Mouse (Mus musculus) spleen, adult 2 months (tissue): ENCODE measurements around the gene Setd4. TPM values are rescaled to one million over a fixed set of nuclear protein-coding genes. Genes with fewer than 3 reads are reported as not detected.

Experiments used
- DNase-seq, 2 experiments: peaks; one replicate each; pipeline versions ENCODE4 v3.0.0 to v3.0.0-alpha.2; 2012 to 2021; ENCODE audit warnings: low spot score in 2 of 2, low read depth in 1 of 2
- H3K27ac ChIP-seq: fragments of 200-500 bp; 2 replicates; pipeline ENCODE4 v1.5.1; 2012; ENCODE audit warnings: low read length, inconsistent platforms; ENCODE audit not compliant: insufficient read depth
- H3K27me3 ChIP-seq: fragments of 200-500 bp; 2 replicates; pipeline ENCODE4 v1.6.1; 2012; ENCODE audit warnings: mild to moderate bottlenecking, moderate library complexity, low read length, inconsistent platforms; ENCODE audit not compliant: control insufficient read depth, insufficient read depth
- H3K36me3 ChIP-seq: fragments of 200-500 bp; 2 replicates; pipeline ENCODE4 v1.6.1; 2012; ENCODE audit warnings: mild to moderate bottlenecking, low read length, inconsistent platforms; ENCODE audit not compliant: control insufficient read depth, insufficient read depth
- H3K4me1 ChIP-seq: fragments of 200-500 bp; 2 replicates; pipeline ENCODE4 v1.6.1; 2011; ENCODE audit warnings: inconsistent platforms; ENCODE audit not compliant: control insufficient read depth, insufficient read depth, insufficient read length
- H3K4me3 ChIP-seq: fragments of 200-500 bp; 2 replicates; pipeline ENCODE4 v1.5.1; 2011; ENCODE audit warnings: mild to moderate bottlenecking, inconsistent platforms; ENCODE audit not compliant: insufficient read depth, insufficient read length; ENCODE audit errors: extremely low read depth
- CTCF ChIP-seq: fragments of 200-500 bp; IDR thresholded peaks from 2 replicates; pipeline ENCODE4 v1.5.1; 2011; ENCODE audit warnings: mild to moderate bottlenecking, inconsistent platforms; ENCODE audit not compliant: insufficient read depth, insufficient read length, insufficient replicate concordance; ENCODE audit errors: extremely low read depth
- POLR2A ChIP-seq: fragments of 200-500 bp; IDR thresholded peaks from 2 replicates; pipeline ENCODE4 v1.6.1; 2011; ENCODE audit warnings: low read depth, low read length, inconsistent platforms
- WGBS: fragments of 180-500 bp; shearing (Covaris S2); methylation state at CpG from one replicate; pipeline ENCODE4 v1.1.7; 2018; 5-methylcytosine and 5-hydroxymethylcytosine counted together
- polyA plus RNA-seq: library from polyadenylated mRNA; depleted of rRNA; stranded (reverse); fragments of >200 nt; gene quantifications from 2 replicates; pipeline ENCODE4 v1.2.3, GENCODE M21; 2012; rRNA removed

The Setd4 gene
- polyA plus RNA-seq, 1 experiment: 10.2 TPM

DNA sequence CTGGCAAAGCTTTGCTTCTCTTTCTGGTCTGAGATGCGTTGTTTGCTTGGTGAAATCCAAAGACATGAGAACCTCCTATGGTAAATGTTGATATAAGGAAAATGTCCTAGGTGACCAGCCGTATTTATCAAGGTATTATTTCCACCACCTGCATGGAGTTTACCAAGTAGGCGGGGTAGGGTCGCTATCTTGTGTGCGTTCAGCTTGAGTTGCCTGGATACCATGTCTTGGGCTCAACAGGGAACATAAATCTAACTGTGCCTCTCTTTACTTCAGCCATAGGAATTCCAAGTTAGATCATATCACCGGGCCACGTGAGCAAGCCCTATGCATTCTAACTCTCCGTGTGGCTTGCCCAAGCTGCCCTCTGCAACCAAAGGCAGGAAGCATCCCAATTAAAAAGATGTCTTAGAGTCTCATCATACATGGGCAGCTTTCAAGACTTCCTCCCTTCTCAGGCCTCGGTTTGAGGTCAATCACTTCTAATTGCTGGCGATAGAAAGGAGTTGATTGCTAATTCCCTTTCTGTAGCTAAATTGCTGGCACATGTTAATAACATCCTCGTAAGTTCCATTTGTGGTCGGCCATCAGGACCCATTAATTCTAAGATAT, 57.4 kb downstream of the Setd4 start:
- Histone ChIP-seq H3K4me3 (no peak overlapping the region), H3K36me3 (no peaks in the 10 kb centered on the region), H3K4me1 (no peaks in the 10 kb centered on the region), H3K27ac (no peak overlapping the region), H3K27me3 (no peaks in the 10 kb centered on the region)
- TF ChIP-seq POLR2A: no peak
- no peak for TF ChIP-seq CTCF
- DNase-seq: no peak
- WGBS: 77% methylated on average over 12 of the region's 12 CpGs

DNA sequence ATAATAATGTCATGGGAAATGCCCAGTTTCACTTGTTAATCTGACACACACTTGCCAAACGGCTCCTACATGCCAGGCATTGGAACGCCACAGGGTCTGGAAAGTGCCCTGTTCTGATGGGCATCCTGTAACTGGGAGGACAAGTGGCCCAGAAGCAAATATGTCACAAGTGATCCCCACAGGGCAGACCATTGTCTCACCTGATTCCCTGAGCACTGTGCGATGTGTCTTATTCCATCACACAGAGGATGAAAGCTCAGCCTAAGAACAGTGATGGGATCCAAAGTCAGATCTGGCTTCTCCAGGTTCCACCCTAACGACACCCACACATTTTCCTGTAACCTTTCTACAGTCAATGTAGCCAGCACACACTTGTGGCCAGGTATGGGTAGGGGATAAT, 58.9 kb downstream of the Setd4 start:
- 93% methylated on average over 4 of the region's 4 CpGs for WGBS
- TF ChIP-seq POLR2A (no peak), CTCF (no peak)
- no peak for DNase-seq
- Histone ChIP-seq H3K36me3 (no peaks in the 10 kb centered on the region), H3K27me3 (no peaks in the 10 kb centered on the region), H3K27ac (no peak overlapping the region), H3K4me3 (no peak overlapping the region), H3K4me1 (no peaks in the 10 kb centered on the region)

DNA sequence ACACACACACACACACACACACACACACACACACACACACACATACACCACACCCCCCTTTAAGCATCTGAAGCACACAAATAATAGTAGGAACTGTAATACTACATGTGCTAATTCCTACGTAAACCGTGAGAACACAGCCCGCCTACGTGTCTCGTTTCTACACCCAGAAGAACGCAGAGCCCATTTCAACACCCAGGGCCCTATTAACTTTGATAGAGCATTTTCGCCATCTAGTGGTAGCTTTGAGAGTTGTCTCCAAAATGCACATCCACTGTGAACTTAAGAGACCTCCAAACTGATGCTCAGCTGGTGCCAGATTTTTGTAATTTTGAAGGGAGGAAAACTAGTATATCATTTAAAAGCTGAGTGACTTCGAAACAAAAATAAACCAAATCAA, 60.2 kb downstream of the Setd4 start:
- H3K36me3 ChIP-seq: no peaks in the 10 kb centered on the region
- no peak overlapping the region for H3K4me3 ChIP-seq
- TF ChIP-seq CTCF: peak; percentile 45; the same call in 1 of the 2 replicates
- TF ChIP-seq POLR2A: no peak
- 3% methylated on average over 8 of the region's 8 CpGs for WGBS
- H3K27me3 ChIP-seq: no peaks in the 10 kb centered on the region
- DNase-seq: peak; percentile 25 to 44
- no peaks in the 10 kb centered on the region for H3K4me1 ChIP-seq
- H3K27ac ChIP-seq: no peak overlapping the region

DNA sequence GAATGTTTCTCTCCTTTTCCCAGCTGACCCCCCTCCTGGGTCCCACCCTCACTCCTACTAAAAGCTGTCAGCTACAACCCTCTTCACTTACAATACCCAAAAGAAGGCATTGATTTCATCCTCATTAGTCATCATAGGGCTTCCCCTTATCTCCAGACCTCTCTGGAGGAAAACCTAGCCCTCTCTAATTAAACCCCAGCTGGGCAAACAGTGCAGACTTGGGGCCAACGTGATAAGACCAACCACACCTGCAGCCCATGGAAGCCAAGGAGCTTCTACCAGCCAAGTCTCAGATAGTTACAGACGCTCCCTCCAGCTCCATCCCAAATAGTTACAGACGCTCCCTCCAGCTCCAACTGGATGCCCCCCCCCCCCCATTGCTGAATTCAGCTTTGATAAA, 64.0 kb downstream of the Setd4 start:
- TF ChIP-seq POLR2A: no peak
- TF ChIP-seq CTCF: no peak
- Histone ChIP-seq H3K27ac (no peak overlapping the region), H3K4me1 (no peaks in the 10 kb centered on the region), H3K4me3 (no peak overlapping the region), H3K27me3 (no peaks in the 10 kb centered on the region), H3K36me3 (no peaks in the 10 kb centered on the region)
- WGBS: 70% methylated on average over 3 of the region's 3 CpGs
- no peak for DNase-seq

DNA sequence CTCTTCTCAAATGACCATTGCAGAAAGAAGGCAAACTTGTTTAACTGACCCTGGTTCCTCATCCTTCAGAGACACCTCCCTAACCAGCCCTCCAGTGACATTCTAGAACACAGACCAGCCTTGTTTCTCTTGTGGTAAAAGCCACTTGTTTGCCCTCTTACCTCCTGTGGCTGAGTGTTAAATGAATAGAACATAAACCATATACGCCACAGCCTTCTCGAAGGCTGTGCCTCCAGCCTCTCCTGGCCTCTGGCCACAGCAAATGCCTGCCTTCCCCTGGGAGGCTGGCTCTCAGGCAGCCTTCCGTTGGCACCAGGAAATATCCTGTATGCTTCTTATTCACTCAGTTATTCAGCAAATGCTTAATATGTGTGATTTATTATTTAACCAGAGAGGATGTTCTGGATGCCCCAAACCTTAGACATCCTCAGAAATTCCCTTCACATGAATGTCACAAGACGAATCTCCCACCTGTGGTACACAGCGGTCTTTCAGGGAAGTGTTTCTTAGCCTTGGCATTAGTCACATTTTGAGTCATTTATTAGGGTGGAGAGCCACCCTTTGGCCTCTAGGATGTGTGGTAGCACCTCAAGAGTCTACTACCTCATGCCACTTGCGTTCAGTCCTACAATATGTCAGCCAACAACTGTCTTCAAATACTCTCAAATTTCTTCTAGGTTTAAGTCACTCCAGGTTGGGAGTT, 68.6 kb downstream of the Setd4 start:
- WGBS: 77% methylated on average over 6 of the region's 6 CpGs
- TF ChIP-seq CTCF (no peak), POLR2A (no peak)

More for the DNA sequence above, 68.6 kb downstream of the Setd4 start:
- H3K27ac ChIP-seq: no peak overlapping the region
- DNase-seq: no peak
- H3K4me1 ChIP-seq: no peaks in the 10 kb centered on the region
- H3K27me3 ChIP-seq: no peaks in the 10 kb centered on the region
- H3K4me3 ChIP-seq: no peak overlapping the region
- no peaks in the 10 kb centered on the region for H3K36me3 ChIP-seq

Other genes starting within 250 kb of the Setd4 start
- 30.3 and 36.2 TPM in 2 replicates for gene Cbr1, start 1.8 kb upstream of the Setd4 start, polyA plus RNA-seq
- not detected in 2 replicates for gene Gm5678, start 24.0 kb upstream of the Setd4 start, polyA plus RNA-seq
- gene Cbr3, start 79.2 kb upstream of the Setd4 start, polyA plus RNA-seq: 6.7 and 7.2 TPM in 2 replicates
- gene Dop1b, start 107.8 kb upstream of the Setd4 start, polyA plus RNA-seq: 35.3 and 35.5 TPM in 2 replicates
- 9.3 and 10.6 TPM in 2 replicates for gene Morc3, start 228.1 kb upstream of the Setd4 start, polyA plus RNA-seq